Comparison of ENCODE assay signal across 9 mouse cellular contexts in genomic region chr13:23444451-23444850, GRCm38 (mm10). TPM values are rescaled to one million over a fixed set of nuclear protein-coding genes. Genes with fewer than 3 reads are reported as not detected.
DNase-seq lines count a peak whose midpoint lies in the region; ATAC-seq lines count a peak whose summit lies in the region.
"Had no signal": no experiment of that assay in that cellular context is flagged by ENCODE, and none has a peak within 500 bp of the region (broad histone marks: within the 10 kb centered on the region; RNA-seq: fewer than 3 reads in every experiment).

No protein-coding gene starts in this region.

- H3K27ac ChIP-seq in forebrain, embryonic 14.5 days (ENCODE audit: low read depth, low read length): no peak overlapping the region; the same call in 1 of the 2 replicates
- H3K27ac ChIP-seq in liver, embryonic 12.5 days: peak overlapping the region; percentile 77
- H3K27ac ChIP-seq in stomach, embryonic 16.5 days (ENCODE audit: low read length): peak overlapping the region; percentile 27; the same call in 1 of the 2 replicates

- DNase-seq in forebrain, embryonic 14.5 days (ENCODE audit: low spot score): no peak
- DNase-seq in spleen, postnatal 10 days (ENCODE audit: low spot score in 2 of 2): no peak
- DNase-seq in left cerebral cortex, adult 11 months (ENCODE audit: low spot score): no peak
- DNase-seq: right cerebral cortex, postnatal 4 days had no signal

- H3K9ac ChIP-seq in forebrain, embryonic 14.5 days (ENCODE audit: low read length): no peak overlapping the region; the same call in 1 of the 2 replicates
- H3K9ac ChIP-seq in liver, embryonic 12.5 days: 0 out of 2 replicates have a peak overlapping the region, but pooled peaks have one; percentile 27
- peak overlapping the region; percentile 46; the same call in 1 of the 2 replicates for H3K9ac ChIP-seq in stomach, embryonic 16.5 days (ENCODE audit: low read length)

- H3K9me3 ChIP-seq in megakaryocyte, embryonic 14.5 days: no peaks in the 10 kb centered on the region
- H3K9me3 ChIP-seq in forebrain, embryonic 14.5 days (replicated peaks; ENCODE audit: control insufficient read depth, low read length): no peaks in the 10 kb centered on the region
- H3K9me3 ChIP-seq in liver, embryonic 12.5 days (replicated peaks): no peaks in the 10 kb centered on the region
- no peaks in the 10 kb centered on the region for H3K9me3 ChIP-seq in stomach, embryonic 16.5 days (replicated peaks; ENCODE audit: control insufficient read depth, low read length)

- peak overlapping the region; percentile 71 for H3K4me2 ChIP-seq in forebrain, embryonic 14.5 days (ENCODE audit: low read length)
- H3K4me2 ChIP-seq in liver, embryonic 12.5 days: peak overlapping the region; percentile 86
- H3K4me2 ChIP-seq in stomach, embryonic 16.5 days (ENCODE audit: low read depth, low read length): peak overlapping the region; percentile 64

- 33% methylated on average over 5 of the region's 5 CpGs for WGBS in forebrain, embryonic 14.5 days
- 31% methylated on average over 5 of the region's 5 CpGs for WGBS in liver, embryonic 12.5 days (ENCODE audit: insufficient replicate concordance)
- 58% methylated on average over 5 of the region's 5 CpGs for WGBS in stomach, embryonic 16.5 days

- ATAC-seq in megakaryocyte, adult 5-6 weeks (ENCODE audit: poor library complexity, severe bottlenecking): no peak
- no peak for ATAC-seq in forebrain, embryonic 14.5 days
- ATAC-seq in liver, embryonic 12.5 days: no peak
- no peak for ATAC-seq in stomach, embryonic 16.5 days (ENCODE audit: insufficient read depth, low FRiP score)

- peak overlapping the region; percentile 73 for H3K4me3 ChIP-seq in megakaryocyte, embryonic 14.5 days (replicated peaks)
- peak overlapping the region; percentile 66; the same call in 1 of the 2 replicates for H3K4me3 ChIP-seq in forebrain, embryonic 14.5 days (ENCODE audit: low read depth, low read length)
- peak overlapping the region; percentile 73; the same call in 1 of the 2 replicates for H3K4me3 ChIP-seq in liver, embryonic 12.5 days
- peak overlapping the region; percentile 23; the same call in 1 of the 2 replicates for H3K4me3 ChIP-seq in stomach, embryonic 16.5 days (replicated peaks; ENCODE audit: low read length)

- no peaks in the 10 kb centered on the region for H3K36me3 ChIP-seq in megakaryocyte, embryonic 14.5 days (replicated peaks; ENCODE audit: low read length)
- H3K36me3 ChIP-seq in forebrain, embryonic 14.5 days (ENCODE audit: control insufficient read depth, insufficient read depth, low read length): no peaks in the 10 kb centered on the region
- H3K36me3 ChIP-seq in liver, embryonic 12.5 days: no peaks in the 10 kb centered on the region
- no peaks in the 10 kb centered on the region for H3K36me3 ChIP-seq in stomach, embryonic 16.5 days (ENCODE audit: control insufficient read depth, insufficient read depth, low read length)

- H3K27me3 ChIP-seq in megakaryocyte, embryonic 14.5 days (replicated peaks): no peaks in the 10 kb centered on the region
- H3K27me3 ChIP-seq in forebrain, embryonic 14.5 days (replicated peaks; ENCODE audit: control insufficient read depth, insufficient read depth, low read length): no peaks in the 10 kb centered on the region
- no peaks in the 10 kb centered on the region for H3K27me3 ChIP-seq in liver, embryonic 12.5 days (replicated peaks)
- H3K27me3 ChIP-seq in stomach, embryonic 16.5 days (ENCODE audit: control insufficient read depth, insufficient read depth, low read length): no peaks in the 10 kb centered on the region

- peaks cover 51% of the 10 kb centered on the region for H3K4me1 ChIP-seq in megakaryocyte, embryonic 14.5 days
- 0 out of 2 replicates have a peak, but pooled peaks cover 2% of the 10 kb centered on the region for H3K4me1 ChIP-seq in forebrain, embryonic 14.5 days (ENCODE audit: control insufficient read depth, insufficient read depth, low read length)
- peaks cover 43% of the 10 kb centered on the region for H3K4me1 ChIP-seq in liver, embryonic 12.5 days
- H3K4me1 ChIP-seq in stomach, embryonic 16.5 days (ENCODE audit: control insufficient read depth, insufficient read depth, low read length): peaks cover 7% of the 10 kb centered on the region

RNA-seq across cellular contexts. Expression of gene Abt1, which starts 20.8 kb away (rescaled TPM):
- 1.6 and 7.8 TPM in 2 replicates for polyA plus RNA-seq in megakaryocyte, embryonic 14.5 days (2012; ENCODE audit: insufficient read depth, low replicate concordance)
- 5.1 and 5.2 TPM in 2 replicates for total RNA-seq in megakaryocyte, adult 5-6 weeks (2015)
- total RNA-seq in megakaryocyte, adult 5-6 weeks (2017): 6.8 and 11.2 TPM in 2 replicates
- 12.9 and 13.8 TPM in 2 replicates for polyA plus RNA-seq in forebrain, embryonic 14.5 days (2014; fragmentation: Nextera tagmentation; extraction: Ambion mirVana)
- polyA plus RNA-seq in liver, embryonic 12.5 days (2016; fragmentation: Nextera tagmentation; extraction: Ambion mirVana): 8.8 and 9.6 TPM in 2 replicates
- polyA plus RNA-seq in stomach, embryonic 16.5 days (2015; fragmentation: Nextera tagmentation; extraction: Ambion mirVana): 10.3 and 11.4 TPM in 2 replicates

RNA-seq across cellular contexts. Expression of gene Btn1a1, which starts 21.2 kb away (rescaled TPM):
- polyA plus RNA-seq in megakaryocyte, embryonic 14.5 days (2012; ENCODE audit: insufficient read depth, low replicate concordance): not detected in 2 replicates
- not detected in 2 replicates for total RNA-seq in megakaryocyte, adult 5-6 weeks (2015)
- total RNA-seq in megakaryocyte, adult 5-6 weeks (2017): not detected in 2 replicates
- polyA plus RNA-seq in forebrain, embryonic 14.5 days (2014; fragmentation: Nextera tagmentation; extraction: Ambion mirVana): 0.22 TPM in 1 of 2 replicates, not detected in the other
- polyA plus RNA-seq in liver, embryonic 12.5 days (2016; fragmentation: Nextera tagmentation; extraction: Ambion mirVana): 1.9 and 2.5 TPM in 2 replicates
- 0.21 and 0.22 TPM in 2 replicates for polyA plus RNA-seq in stomach, embryonic 16.5 days (2015; fragmentation: Nextera tagmentation; extraction: Ambion mirVana)
- total RNA-seq: left cerebral cortex, adult 18-20 months had no signal

RNA-seq across cellular contexts. Expression of gene Btn2a2, which starts 44.2 kb away (rescaled TPM):
- not detected in 2 replicates for polyA plus RNA-seq in megakaryocyte, embryonic 14.5 days (2012; ENCODE audit: insufficient read depth, low replicate concordance)
- total RNA-seq in megakaryocyte, adult 5-6 weeks (2015): not detected in 2 replicates
- not detected in 2 replicates for total RNA-seq in megakaryocyte, adult 5-6 weeks (2017)
- 0.10 TPM in 1 of 2 replicates, not detected in the other for polyA plus RNA-seq in forebrain, embryonic 14.5 days (2014; fragmentation: Nextera tagmentation; extraction: Ambion mirVana)
- polyA plus RNA-seq in liver, embryonic 12.5 days (2016; fragmentation: Nextera tagmentation; extraction: Ambion mirVana): 0.07 TPM in 1 of 2 replicates, not detected in the other
- polyA plus RNA-seq in stomach, embryonic 16.5 days (2015; fragmentation: Nextera tagmentation; extraction: Ambion mirVana): 0.14 and 0.28 TPM in 2 replicates

Comparison
In these comparisons a context has a peak if more than half of its experiments do, and no peak if none do; other contexts are left out.
1. H3K4me3 ChIP-seq: peak in every context shown above with its lines; median percentile 73 in megakaryocyte, embryonic 14.5 days; 73 in liver, embryonic 12.5 days; 66 in forebrain, embryonic 14.5 days; 23 in stomach, embryonic 16.5 days.